Mouse (Mus musculus) 3134 (cell line): ENCODE measurements around the gene Boc.
"Not testable (repeated sequence)": the region's sequence is repeated elsewhere in the genome, so short reads cannot be mapped to it uniquely, and the experiment has no call there.

Experiments used
- DNase-seq: peaks from one replicate; pipeline ENCODE4 v3.0.0-alpha.2; 2011; ENCODE audit warnings: low spot score; ENCODE audit not compliant: insufficient read length; ENCODE audit errors: extremely low read depth

Boc gene

DNA sequence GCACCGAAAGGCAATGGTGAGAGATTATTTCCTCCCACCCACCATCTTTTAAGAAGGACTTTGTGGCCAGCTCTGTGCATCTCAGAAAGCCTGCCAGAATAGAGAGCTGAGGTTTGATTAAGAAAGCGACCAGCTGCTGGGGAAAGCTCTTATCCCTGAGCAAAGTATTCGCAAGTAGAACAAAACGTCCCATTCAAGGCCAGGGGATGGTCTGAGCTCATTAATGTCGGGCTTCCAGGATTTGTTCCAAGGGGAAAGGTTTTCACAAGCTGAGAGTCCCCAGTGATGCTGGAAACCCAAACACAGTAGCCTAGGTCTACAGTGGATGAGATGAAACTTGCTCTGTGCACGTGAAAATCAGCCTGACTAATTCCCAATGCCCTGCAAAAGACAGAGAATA is 64.8 kb downstream of the Boc start:
- DNase-seq = no peak

DNA sequence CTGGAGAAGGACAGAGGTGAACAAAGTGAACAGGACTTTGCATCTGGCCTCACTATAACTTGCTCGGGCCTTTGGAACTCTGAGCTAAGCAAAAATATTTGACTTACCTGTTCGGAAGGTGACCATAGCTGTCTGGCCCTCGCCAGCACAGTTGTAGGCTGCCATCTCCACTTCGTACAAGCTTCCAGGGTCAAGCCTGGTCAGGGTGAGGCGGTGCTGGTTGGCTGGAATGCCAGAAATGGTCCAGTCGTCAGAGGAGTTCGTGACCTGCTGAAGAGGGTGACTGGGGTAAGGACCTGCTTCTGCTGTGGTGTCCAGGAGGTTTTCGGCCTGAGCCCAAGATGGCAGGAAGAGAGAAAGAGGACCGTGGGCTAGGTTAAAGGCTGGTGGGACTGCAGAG is 66.0 kb downstream of the Boc start:
- DNase-seq = no peak

GRCm38 (mm10) chr16:44492151-44492550 is 66.5 kb downstream of the Boc start:
- no peak for DNase-seq

GRCm38 (mm10) chr16:44491051-44491450 is 67.6 kb downstream of the Boc start:
- no peak for DNase-seq

DNA sequence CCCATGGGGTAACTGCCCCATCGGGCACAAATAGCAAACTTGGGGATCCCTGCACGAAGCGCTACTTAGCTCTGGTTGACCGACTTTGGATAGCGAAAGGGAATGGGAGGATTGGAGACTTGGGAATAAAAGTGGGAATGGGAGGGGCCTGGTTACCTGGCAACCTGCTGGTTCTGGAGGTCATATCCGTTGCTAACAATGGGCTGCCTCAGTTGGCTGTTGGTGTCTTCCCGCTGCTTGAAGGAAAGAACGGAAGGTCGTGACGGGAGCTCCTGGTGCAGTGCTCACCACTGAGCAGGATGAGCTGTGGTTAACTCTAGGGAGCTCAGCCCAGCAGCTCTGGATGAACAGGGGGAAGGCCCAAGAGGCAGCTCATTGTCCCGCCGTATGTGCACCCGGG is 71.5 kb downstream of the Boc start:
- DNase-seq = no peak

DNA sequence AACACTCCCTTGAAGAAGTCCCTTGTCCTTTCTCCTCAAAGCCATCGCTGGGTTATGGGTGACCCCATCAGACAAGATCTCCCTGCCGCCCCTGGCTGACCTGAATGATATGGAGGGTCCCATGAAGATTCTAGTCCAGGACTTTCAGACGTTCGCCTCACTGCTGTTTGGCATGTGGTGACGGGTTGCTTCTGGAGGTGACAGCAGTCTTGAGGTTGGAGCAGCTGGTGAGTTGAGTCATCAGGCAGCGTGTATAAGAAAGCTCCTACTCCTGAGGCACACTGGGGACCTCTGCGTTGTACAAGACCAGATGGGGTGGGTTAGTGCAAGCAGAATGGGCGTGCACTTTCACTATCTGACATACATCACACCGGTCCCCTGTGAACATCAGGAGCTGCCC is 72.1 kb downstream of the Boc start:
- DNase-seq = no peak

DNA sequence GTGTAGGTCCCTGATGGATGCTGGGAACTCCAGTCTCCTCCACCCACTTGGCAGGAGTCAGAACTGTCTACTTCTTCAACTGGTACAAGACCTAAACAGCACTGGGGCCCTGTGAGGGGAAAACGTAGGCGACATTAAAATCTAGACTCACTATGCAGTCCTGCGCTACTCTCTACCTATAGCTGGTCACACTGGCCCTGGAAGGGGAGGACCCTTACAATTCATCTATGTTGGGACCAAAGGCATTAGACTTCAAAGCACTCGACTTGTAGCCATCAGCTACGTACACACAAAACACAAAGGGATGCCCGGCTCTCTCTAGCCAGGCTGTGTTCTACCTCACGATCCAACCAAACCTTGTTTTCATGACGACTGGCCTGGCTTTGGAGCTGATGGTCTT is 73.0 kb downstream of the Boc start:
- no peak for DNase-seq

DNA sequence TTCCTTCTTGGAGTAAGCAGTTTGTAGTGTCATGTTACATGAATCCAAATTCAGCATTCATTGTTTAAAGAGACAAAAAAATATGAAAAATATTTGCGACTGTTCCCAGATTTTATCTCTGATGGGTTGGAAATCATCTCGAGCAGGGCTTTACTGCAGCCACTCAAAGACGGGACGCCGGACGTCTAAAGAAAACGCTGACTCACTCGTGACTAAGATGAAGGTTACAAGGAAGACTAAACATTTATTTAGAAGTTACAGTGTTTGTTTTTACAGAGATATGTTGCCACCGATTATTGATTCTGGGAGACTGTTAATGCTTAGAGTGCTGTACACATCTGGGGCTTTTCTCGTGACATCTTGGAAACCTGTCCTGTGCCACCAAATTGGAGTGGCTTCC is 73.9 kb downstream of the Boc start:
- DNase-seq = no peak

GRCm38 (mm10) chr16:44484079-44484478 is 74.6 kb downstream of the Boc start:
- DNase-seq = peak; percentile 23

DNA sequence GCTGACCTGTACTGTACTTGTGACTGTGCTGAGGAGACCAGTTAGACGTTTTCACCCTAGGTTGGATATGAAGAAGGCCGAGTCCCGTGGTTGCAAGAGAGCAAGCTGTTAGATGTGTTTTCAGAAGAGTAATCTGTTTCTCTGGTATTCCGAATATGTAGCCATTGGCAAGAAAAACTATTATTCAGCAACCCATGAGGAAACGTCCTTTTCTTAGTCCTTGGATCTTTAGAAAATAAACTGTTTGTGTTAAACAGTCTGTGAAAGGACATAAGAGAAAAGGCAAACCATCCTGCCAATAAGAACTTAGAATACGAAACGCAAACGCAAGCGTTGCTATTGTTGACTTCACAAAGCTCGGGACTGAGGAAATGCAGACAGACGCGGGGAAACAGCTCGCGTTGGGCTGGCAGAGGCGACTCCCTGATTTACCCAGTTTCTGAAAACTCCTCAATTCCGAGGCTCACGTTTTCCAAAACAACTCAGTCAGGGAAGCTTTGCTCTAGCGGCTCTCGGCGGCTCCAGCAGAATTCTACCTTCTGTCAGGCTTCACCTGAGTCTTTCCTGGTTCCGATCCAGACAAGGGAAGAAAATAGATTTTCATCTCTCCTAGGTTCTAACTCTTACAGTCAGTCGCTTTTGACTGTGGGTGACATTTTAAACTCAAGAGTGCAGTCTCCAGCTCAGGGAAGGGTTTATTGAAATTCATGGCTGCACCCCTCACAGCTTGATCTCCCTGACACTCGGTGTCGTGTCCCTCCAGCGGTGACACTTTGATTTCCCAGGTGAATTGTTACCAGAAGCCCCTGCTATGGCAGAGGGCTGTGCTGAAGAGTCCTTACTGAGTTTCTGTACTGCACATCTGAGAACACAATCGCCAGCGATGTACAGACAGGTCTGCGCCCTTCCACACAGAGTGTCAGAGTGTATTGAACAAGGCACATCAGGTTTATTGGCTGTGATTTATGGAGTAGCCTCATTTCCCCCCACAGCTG is 76.8 kb downstream of the Boc start:
- DNase-seq = no peak

- no peak for DNase-seq
Observed at GRCm38 (mm10) chr16:44480616-44481015, 78.1 kb downstream of the Boc start.

DNA sequence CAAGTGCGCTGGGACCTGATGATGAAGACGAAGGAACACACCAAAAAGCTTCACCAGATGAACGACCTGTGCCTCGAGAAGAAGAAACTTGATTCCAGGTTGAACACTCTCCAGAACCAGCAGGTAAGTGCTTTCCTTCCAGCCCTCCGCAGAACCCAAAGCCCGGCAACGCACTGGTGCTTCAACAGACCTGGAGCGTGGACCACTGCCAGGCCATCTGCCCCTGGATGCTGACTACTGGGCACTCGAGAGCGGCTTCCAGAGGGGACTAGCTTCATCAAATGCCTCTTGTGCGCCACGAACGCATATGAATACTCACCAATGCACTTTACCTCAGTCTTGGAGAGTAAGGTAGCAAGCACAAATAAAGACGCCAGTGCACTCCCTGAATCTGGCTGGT is 78.8 kb downstream of the Boc start:
- DNase-seq = no peak

DNA sequence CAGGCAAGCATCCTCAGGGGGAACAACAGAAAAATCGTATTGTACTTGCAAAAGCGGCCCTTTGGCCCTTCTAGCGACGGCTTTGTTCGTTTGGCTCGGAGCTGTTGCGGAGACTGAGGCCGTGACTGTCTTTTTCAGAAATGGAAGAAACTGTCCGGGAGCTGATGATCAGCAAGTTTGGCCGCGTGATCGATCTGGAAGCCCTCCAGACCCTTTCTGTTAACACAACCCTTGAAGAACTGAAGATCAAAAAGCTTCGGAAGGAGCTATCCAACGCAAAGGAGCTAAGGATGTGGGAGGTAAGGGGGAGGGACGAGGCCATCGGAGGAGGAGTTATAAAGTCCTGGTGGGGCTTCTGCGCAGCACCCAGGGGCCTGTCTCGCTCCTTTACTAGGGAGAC is 79.9 kb downstream of the Boc start:
- no peak for DNase-seq

- DNase-seq = no peak
Observed at GRCm38 (mm10) chr16:44475682-44476375, 82.9 kb downstream of the Boc start.

- DNase-seq = no peak
Observed at GRCm38 (mm10) chr16:44475281-44475680, 83.4 kb downstream of the Boc start.

- no peak for DNase-seq
Observed at GRCm38 (mm10) chr16:44460922-44461321, 97.8 kb downstream of the Boc start.

GRCm38 (mm10) chr16:44458826-44459225 is 99.9 kb downstream of the Boc start:
- DNase-seq = no peak

DNA sequence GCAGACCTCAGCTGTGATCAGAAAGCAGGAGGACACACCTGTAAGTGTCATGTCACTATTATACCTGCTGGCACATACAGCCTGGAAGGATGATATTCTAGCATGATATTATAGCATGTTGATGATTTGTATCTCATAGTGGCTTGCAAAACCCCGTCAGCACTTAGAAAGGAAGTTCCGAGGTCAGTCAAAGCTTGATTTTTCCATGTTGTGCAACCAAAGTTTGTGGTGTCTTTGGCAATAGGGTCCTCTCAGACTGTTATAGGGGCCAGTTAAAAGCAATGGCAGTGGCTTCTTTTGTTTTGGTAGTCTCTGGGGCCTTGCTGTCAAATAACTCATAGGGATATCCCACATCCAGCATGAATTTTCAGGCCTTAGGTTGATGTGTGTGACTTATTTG is 100.8 kb downstream of the Boc start:
- DNase-seq = no peak

DNA sequence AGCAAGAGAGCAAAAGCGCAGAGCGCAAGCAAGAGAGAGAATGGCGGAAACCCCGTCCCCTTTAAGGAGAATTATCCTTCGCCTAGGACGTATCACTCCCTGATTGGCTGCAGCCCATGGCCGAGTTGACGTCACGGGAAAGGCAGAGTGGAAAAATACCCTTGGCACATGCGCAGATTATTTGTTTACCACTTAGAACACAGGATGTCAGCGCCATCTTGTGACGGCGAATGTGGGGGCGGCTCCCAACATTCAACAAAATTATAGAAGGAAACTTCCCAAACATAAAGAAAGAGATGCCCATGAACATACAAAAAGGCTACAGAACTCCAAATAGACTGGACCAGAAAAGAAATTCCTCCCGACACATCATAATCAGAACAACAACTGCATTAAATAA is 116.8 kb downstream of the Boc start:
- not testable (repeated sequence) for DNase-seq

DNA sequence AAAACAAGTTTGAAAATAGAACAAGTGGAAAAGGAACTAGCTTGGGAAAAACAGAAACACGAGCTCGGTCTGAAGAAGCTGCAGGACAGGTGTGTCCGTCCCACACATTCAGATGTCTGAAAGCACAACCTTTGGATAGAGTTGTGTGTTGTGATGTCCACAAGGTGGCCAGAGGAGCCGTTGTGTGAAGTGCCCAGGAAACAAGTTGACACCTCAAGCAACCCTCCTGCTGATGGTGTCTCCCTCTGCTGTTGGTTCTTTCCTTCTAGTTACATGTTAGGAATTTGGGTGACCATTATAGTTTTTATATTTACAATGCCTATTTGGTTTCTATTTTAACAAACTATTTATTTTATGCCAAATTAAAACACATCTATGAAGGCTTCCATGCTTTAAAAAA is 123.2 kb downstream of the Boc start:
- DNase-seq = no peak
